Mouse (Mus musculus): Measurements from ENCODE around the gene Tubb4b. TPM values are rescaled to one million over a fixed set of nuclear protein-coding genes. Genes with fewer than 3 reads are reported as not detected.
A peak's percentile ranks its signal among the peaks of the same experiment; 100 is the strongest.

The Tubb4b gene
- polyA plus RNA-seq, 1 experiment from 2014 or later: 931 TPM

DNA sequence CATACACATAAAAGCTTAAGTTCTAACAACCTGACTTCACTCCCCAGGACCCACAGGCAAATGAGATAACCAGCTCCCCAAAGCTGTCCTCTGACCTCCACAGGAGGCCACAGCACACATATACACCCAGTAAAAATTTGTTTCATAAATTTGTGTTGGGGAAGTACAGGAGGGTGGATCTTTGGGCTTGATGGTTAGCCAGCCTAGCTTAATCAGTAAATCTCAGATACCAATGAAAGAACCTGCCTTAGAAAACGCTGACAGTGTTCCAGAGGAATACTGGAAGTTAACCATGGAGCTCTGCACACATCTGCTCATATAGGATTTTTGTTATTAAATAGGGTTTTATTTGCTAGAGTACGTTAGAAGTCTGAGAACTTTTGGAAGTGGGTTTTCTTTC is 6.8 kb downstream of the Tubb4b start:
- no peak overlapping the region for H3K4me3 ChIP-seq
- peaks cover 15% of the 10 kb centered on the region for H3K36me3 ChIP-seq
- peaks cover 29% of the 10 kb centered on the region for H3K27me3 ChIP-seq (replicated peaks)
- ATAC-seq: no peak
- H3K27ac ChIP-seq: no peak overlapping the region
- peaks cover 15% of the 10 kb centered on the region; the same call in 1 of the 2 replicates for H3K4me1 ChIP-seq
- no peak overlapping the region for H3K4me2 ChIP-seq
- H3K9me3 ChIP-seq (replicated peaks): no peaks in the 10 kb centered on the region
- 52% methylated on average over 2 of the region's 2 CpGs for WGBS (ENCODE audit: insufficient replicate concordance)
- no peak overlapping the region for H3K9ac ChIP-seq

DNA sequence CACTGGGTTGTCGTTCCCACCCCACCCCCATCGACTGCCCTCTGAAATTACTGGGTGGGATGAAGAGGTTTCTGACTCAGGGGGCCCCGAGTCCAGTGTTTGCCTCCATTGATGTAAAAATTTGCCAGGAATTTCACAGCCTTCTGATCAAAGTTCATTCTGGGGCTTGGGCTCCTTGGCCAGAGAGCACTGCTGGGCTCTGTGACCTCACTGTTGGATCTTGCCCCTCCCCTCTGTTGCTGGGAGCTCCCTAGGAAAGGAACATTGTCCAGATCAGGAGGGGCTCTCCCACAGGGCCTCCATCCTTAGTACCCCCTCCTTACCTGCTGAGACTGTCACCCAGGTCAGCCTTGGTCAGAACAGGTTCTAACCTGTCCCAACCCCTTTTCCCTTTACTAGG is 10.1 kb downstream of the Tubb4b start, which contains the start of gene Stpg3:
TSS of gene Stpg3 (minus strand) at position 194 of the 400 bp plus-strand sequence.
- Histone ChIP-seq H3K27ac (no peak within 1 kb of the TSS), H3K27me3 (replicated peaks) (peaks cover 29% of the 10 kb centered on the region), H3K9me3 (replicated peaks) (no peaks in the 10 kb centered on the region), H3K36me3 (peaks cover 5% of the 10 kb centered on the region; the same call in 1 of the 2 replicates), H3K4me2 (no peak within 1 kb of the TSS; the same call in 1 of the 2 replicates), H3K4me1 (peaks cover 27% of the 10 kb centered on the region), H3K9ac (no peak within 1 kb of the TSS), H3K4me3 (no peak within 1 kb of the TSS)
- no peak for ATAC-seq
- WGBS (ENCODE audit: insufficient replicate concordance): 59% methylated on average over 3 of the region's 3 CpGs

DNA sequence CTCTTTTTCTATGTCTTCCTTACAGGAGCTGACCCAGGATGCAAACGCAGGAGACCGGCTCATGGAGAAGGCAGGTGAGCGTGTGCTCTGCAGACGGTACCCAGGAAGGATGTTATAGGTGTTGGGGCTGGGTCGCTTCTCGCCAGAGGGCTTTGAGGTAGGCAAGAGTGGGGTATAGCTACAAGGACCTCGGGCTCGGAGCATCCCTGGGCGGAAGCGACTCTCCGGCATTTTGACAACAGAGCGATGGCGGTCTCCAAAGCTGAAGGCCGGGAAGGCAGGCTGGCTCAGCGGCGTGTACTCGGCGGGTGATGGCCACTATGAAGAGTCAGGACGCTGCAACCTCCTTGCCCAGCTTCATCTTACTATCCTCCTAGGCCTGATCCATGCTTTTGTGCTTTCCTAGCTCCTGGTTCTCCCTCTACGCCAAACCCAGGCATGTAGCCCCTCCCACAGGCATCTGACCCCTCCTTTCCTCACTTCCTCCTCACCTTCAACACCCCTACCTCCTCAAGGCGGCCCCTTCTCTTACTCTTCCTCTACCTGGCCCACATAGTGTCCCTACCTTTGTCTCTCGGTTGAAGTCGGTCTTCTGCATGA is 11.1 kb downstream of the Tubb4b start:
- no peak overlapping the region for H3K27ac ChIP-seq
- H3K27me3 ChIP-seq (replicated peaks): peaks cover 23% of the 10 kb centered on the region
- no peak overlapping the region for H3K9ac ChIP-seq
- WGBS (ENCODE audit: insufficient replicate concordance): 60% methylated on average over 23 of the region's 23 CpGs
- H3K36me3 ChIP-seq: peaks cover 14% of the 10 kb centered on the region
- H3K4me3 ChIP-seq: no peak overlapping the region
- H3K9me3 ChIP-seq (replicated peaks): no peaks in the 10 kb centered on the region
- H3K4me1 ChIP-seq: peaks cover 31% of the 10 kb centered on the region
- no peak overlapping the region; the same call in 1 of the 2 replicates for H3K4me2 ChIP-seq
- ATAC-seq: no peak

DNA sequence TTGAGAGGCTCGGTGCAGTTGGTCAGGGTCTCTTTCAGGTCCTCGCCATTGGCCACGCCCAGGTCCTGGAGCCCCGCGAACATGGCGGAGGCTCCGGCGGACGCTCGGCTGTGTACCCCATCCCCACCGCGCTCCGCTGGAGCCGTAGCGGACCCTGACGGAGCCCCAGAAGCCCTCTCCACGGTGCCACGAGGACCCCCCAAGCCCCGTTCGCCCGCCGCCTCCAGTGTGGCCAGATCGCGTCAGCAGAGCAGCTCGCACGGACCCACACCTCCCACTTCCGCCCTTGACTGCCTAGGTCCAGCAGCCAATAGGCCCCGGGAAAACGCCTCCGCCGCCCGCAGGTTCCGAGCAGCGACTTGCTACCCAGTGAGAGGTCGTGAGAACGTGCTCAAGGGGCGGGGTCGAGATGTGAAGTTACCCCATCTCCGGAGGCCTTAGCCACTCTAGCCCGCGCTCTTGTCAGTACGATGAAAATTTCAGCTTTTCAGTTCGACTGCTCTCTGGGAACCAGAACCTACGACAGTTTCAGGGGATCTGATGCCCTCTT is 13.3 kb downstream of the Tubb4b start, which contains the start of gene Nelfb:
TSS of gene Nelfb (minus strand) at position 369 of the 550 bp plus-strand sequence.
- H3K27me3 ChIP-seq (replicated peaks): peaks cover 22% of the 10 kb centered on the region
- H3K4me3 ChIP-seq: peak within 1 kb of the TSS; percentile 83
- ATAC-seq: peak; percentile 92
- H3K9me3 ChIP-seq (replicated peaks): no peaks in the 10 kb centered on the region
- 1% methylated on average over 44 of the region's 44 CpGs for WGBS (ENCODE audit: insufficient replicate concordance)
- peaks cover 36% of the 10 kb centered on the region for H3K36me3 ChIP-seq
- peak within 1 kb of the TSS; percentile 93 for H3K9ac ChIP-seq
- peak within 1 kb of the TSS; percentile 87 for H3K4me2 ChIP-seq
- peak within 1 kb of the TSS; percentile 88 for H3K27ac ChIP-seq
- peaks cover 31% of the 10 kb centered on the region for H3K4me1 ChIP-seq

DNA sequence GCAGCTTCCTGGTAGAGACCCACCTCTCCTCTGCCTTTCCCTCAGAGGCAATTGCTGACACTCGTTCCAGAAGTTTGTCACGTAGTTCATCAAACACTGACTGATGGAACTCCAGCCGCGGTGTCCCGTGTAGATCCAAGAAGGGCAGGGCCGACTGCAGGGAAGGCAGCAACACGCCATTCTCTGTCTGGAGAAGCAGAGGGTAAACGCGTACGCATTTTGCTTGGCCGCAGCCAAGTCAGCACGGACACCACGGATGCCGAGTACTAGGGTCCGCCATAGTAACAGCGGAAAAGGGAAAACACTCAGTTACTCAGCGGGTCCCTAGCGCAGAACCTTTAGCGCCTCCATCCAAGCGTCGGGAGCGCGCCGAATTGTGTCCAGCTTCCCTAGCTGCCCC is 13.8 kb downstream of the Tubb4b start:
- Histone ChIP-seq H3K4me2 (peak overlapping the region; percentile 87), H3K9me3 (replicated peaks) (no peaks in the 10 kb centered on the region), H3K4me3 (peak overlapping the region; percentile 83), H3K4me1 (peaks cover 31% of the 10 kb centered on the region), H3K36me3 (peaks cover 41% of the 10 kb centered on the region), H3K9ac (peak overlapping the region; percentile 93), H3K27me3 (replicated peaks) (peaks cover 18% of the 10 kb centered on the region), H3K27ac (peak overlapping the region; percentile 88)
- WGBS (ENCODE audit: insufficient replicate concordance): 0% methylated on average over 24 of the region's 24 CpGs
- ATAC-seq: peak; percentile 35

DNA sequence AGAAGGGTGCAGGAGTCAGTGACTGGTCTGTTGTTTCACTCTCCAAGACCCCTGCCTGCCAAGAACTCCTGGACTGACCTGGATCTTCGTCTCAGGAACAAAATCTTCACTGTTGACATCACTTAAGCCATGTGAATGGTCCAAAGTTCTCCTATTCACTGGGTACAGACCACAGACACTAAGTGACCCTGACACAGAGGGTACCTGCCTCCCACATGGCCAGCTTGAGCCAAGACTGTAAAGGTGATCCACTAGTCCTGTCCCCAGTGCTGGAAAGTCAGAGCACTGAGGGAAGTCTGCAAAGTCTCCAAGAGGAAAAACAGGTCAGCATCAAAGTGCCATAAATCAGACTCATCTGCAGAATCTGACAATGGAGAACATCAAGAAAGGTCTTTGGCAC is 16.9 kb downstream of the Tubb4b start:
- 89% methylated on average over 1 of the region's 1 CpGs for WGBS (ENCODE audit: insufficient replicate concordance)
- Histone ChIP-seq H3K36me3 (peaks cover 72% of the 10 kb centered on the region), H3K9ac (no peak overlapping the region), H3K9me3 (replicated peaks) (no peaks in the 10 kb centered on the region), H3K4me3 (no peak overlapping the region), H3K27ac (no peak overlapping the region), H3K4me1 (peaks cover 25% of the 10 kb centered on the region), H3K4me2 (no peak overlapping the region), H3K27me3 (replicated peaks) (no peaks in the 10 kb centered on the region)
- ATAC-seq: no peak

DNA sequence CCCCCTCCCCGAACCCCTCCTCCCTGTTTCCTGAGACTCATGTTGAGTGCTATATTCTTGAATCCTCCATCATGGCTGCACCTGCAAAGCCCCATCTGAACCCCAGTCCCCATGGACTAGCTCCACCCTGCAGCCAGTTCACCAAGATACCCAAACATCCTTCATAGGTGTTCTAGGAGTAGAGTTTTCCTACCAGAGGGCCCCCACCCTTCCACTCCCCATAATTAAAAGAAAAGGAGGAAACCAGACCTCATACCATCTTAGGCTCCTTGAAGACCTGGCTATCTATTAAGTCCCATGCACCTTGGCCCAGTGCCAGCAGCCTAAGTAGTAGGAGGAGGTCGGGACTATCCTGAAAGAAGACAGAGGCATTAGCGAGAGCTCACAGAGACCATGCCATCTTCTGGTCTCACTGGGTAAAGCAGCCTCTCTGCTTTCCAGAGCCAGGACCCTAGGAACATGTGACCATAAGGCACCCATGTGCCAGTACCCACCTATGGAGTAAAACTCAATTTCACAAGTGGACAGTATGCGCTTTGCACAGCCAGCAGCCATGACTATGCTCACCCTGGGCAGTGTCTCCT is 20.8 kb downstream of the Tubb4b start:
- no peak overlapping the region for H3K4me3 ChIP-seq
- WGBS (ENCODE audit: insufficient replicate concordance): 60% methylated on average over 4 of the region's 4 CpGs
- ATAC-seq: no peak

DNA sequence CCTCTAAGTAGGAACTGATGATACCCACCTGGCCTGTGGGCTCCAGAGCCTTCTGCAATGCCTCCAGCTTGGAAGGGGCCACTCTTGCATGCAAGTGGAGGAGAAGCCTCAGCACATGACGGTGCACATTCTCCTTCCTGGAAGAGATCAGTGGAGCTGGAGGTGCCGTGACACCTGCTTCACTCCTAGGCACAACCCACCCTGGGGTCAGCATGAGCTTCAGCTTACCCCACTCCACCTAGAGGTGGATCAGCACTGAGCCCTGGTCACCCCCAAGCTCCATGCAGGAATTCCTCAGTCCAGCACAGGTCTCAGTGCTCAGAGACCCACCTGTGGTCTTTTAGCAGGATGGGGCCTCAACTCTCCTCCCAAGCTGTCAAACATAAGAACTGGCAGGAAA is 23.9 kb downstream of the Tubb4b start:
- ATAC-seq: no peak
- H3K4me2 ChIP-seq: no peak overlapping the region
- H3K27me3 ChIP-seq (replicated peaks): no peaks in the 10 kb centered on the region; the same call in 1 of the 2 replicates
- H3K4me1 ChIP-seq: peaks cover 26% of the 10 kb centered on the region
- no peak overlapping the region for H3K27ac ChIP-seq
- no peak overlapping the region for H3K4me3 ChIP-seq
- peaks cover 76% of the 10 kb centered on the region for H3K36me3 ChIP-seq
- H3K9me3 ChIP-seq (replicated peaks): no peaks in the 10 kb centered on the region
- WGBS (ENCODE audit: insufficient replicate concordance): 73% methylated on average over 2 of the region's 2 CpGs
- H3K9ac ChIP-seq: no peak overlapping the region

More for the DNA sequence above, 20.8 kb downstream of the Tubb4b start:
- no peaks in the 10 kb centered on the region for H3K27me3 ChIP-seq (replicated peaks)
- H3K4me1 ChIP-seq: no peaks in the 10 kb centered on the region
- H3K9me3 ChIP-seq (replicated peaks): no peaks in the 10 kb centered on the region
- no peak overlapping the region for H3K9ac ChIP-seq
- H3K27ac ChIP-seq: no peak overlapping the region
- peaks cover 100% of the 10 kb centered on the region for H3K36me3 ChIP-seq
- H3K4me2 ChIP-seq: no peak overlapping the region

DNA sequence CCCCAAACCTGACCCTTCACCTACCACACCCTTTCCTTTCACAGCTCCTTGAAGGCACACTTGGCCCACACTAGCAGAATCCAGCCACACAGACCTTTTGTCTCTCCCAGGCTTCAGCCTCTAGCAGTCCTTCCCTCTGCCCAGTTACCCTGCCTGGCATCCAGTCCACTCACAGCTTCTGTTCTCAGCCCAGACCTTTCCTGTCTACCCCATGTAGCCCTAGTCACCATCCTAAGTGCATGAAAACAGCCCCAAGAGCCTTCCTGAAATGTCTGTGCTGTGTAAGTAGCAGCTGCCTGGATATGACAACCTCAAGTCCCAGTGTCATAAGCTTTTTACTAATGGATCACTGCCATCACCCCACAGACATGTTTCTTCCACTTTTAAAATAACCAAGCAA is 26.6 kb downstream of the Tubb4b start:
- peak overlapping the region; percentile 84; the same call in 1 of the 2 replicates for H3K27ac ChIP-seq

DNA sequence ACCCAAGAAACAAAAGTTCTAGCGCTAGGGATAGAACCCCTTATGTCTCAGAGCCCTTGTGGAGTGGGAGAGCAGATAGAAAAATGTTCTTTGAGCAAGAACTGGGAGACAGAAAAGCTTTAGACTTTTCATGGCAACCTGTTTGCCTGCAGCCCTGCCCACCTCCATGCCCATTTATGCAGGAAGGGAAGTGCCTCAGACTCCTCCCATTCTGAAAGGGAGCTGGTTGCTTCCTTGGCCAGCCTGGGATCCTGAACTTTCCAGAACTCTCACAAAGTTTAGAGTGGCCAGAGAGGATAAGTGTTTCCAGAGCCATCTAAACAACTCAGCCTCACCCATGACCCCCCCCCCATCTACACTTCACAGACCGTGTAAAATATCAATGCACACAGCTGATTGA is 27.3 kb downstream of the Tubb4b start:
- Histone ChIP-seq H3K36me3 (peaks cover 41% of the 10 kb centered on the region), H3K4me1 (peaks cover 55% of the 10 kb centered on the region), H3K9me3 (replicated peaks) (no peaks in the 10 kb centered on the region), H3K4me3 (peak overlapping the region; percentile 59; the same call in 1 of the 2 replicates), H3K27me3 (replicated peaks) (peaks cover 9% of the 10 kb centered on the region), H3K4me2 (peak overlapping the region; percentile 85), H3K27ac (peak overlapping the region; percentile 84), H3K9ac (peak overlapping the region; percentile 71; the same call in 1 of the 2 replicates)
- no peak for ATAC-seq
- 12% methylated on average over 2 of the region's 2 CpGs for WGBS (ENCODE audit: insufficient replicate concordance)

More for the DNA sequence above, 26.6 kb downstream of the Tubb4b start:
- Histone ChIP-seq H3K36me3 (peaks cover 49% of the 10 kb centered on the region), H3K4me2 (no peak overlapping the region), H3K27me3 (replicated peaks) (peaks cover 9% of the 10 kb centered on the region), H3K4me1 (peaks cover 53% of the 10 kb centered on the region), H3K9ac (no peak overlapping the region), H3K9me3 (replicated peaks) (no peaks in the 10 kb centered on the region), H3K4me3 (no peak overlapping the region)
- no peak for ATAC-seq

DNA sequence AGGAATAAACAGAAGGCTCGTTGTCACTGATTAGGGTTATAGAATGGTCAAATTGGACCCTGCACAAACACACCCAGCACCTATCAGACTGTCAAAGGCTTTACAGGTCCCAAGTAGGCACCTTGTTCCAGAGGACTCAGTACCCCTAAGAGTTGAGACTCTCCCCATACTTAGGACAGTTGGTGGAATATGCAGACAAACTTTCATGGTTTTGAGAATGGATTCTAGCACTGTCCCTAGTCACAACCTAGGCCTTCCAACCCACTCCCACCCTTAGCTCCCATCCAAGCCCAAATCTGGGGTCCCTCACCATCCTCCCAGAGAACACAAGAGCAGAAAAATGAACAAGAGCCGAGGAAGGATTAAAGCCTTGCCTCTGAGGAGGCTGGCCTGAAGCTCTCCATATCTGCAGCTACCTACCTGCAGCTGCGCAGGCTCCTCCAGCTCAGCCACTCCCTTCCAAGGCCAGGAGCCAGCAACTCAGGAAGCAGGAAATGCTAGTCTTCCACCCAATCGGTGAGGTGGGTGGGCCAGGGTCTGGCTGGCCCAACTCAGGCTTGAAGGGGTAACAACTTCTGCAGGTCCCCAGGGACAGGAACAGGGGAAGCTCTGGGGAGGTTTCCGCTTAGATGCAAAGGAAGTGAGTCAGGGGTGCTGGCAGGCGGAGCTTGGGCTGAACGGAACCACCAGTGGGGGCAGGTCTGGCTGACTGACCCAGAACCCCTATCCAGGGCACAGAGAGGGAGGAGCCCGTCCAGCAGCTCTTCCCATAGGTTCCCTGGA is 28.1 kb downstream of the Tubb4b start, which contains the start of gene Tor4a:
TSS of gene Tor4a (minus strand) at position 715 of the 783 bp plus-strand sequence.
- WGBS (ENCODE audit: insufficient replicate concordance): 2% methylated on average over 8 of the region's 8 CpGs
- Histone ChIP-seq H3K36me3 (peaks cover 33% of the 10 kb centered on the region), H3K9me3 (replicated peaks) (no peaks in the 10 kb centered on the region), H3K4me2 (peak within 1 kb of the TSS; percentile 85), H3K27me3 (replicated peaks) (peaks cover 9% of the 10 kb centered on the region), H3K4me1 (peaks cover 55% of the 10 kb centered on the region), H3K9ac (peak within 1 kb of the TSS; percentile 71), H3K27ac (peak within 1 kb of the TSS; percentile 84), H3K4me3 (peak within 1 kb of the TSS; percentile 59)
- ATAC-seq: peak; percentile 66
